Mouse (Mus musculus) thymus, adult 18-20 months (tissue): ENCODE data around the gene Cd209e.
A peak's percentile ranks its signal among the peaks of the same experiment; 100 is the strongest.
"Not testable (repeated sequence)": the region's sequence is repeated elsewhere in the genome, so short reads cannot be mapped to it uniquely, and the experiment has no call there.

ENCODE experiments used
- DNase-seq, 2 experiments: peaks; one replicate each; pipeline ENCODE4 v3.0.0; 2022; ENCODE audit warnings: mixed read lengths in 2 of 2

The Cd209e gene

DNA sequence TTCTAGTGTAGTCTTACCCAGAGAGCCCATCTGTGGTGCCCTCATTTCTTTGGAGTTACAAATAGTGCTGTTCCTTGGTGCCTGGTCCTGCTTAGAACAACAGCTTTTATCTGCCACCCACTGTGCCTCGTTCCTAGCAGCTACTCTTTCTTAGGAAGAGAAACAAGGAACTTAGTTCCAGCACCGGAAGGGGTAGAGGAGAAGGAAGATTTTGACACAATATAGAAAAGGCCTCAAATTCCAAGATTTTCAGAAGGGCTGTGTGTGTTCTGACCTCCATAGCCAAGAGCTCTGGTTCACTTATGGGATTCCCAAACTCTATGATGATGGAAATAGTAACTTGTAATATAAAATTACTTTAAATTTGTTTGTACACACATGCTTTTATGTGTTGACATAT, at the start of gene Cd209e:
Gene Cd209e (minus strand): TSS at position 101 of the 400 bp plus-strand sequence.
- no peak for DNase-seq

DNA sequence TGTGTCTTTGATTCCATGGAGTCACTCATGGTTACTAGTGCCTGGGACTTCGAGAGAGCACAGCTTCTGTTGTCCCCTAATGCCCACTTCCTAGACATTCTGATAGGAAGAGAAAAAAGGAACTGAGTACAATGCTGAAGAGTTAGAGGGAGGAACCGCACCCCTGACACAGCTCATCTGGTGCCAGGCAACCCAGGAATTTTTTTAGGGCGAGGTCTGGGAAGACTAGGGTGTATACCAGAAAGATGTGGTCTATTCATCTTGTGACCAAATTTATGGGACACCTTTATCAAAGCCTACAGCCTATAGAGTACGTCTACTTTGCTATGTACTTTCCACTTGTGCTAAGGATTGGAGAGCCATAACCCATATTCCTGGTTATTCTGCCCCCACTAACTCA, 24.3 kb upstream of the Cd209e start, which contains the start of gene Cd209d:
Gene Cd209d (minus strand): TSS at position 101 of the 400 bp plus-strand sequence.
- no peak for DNase-seq

DNA sequence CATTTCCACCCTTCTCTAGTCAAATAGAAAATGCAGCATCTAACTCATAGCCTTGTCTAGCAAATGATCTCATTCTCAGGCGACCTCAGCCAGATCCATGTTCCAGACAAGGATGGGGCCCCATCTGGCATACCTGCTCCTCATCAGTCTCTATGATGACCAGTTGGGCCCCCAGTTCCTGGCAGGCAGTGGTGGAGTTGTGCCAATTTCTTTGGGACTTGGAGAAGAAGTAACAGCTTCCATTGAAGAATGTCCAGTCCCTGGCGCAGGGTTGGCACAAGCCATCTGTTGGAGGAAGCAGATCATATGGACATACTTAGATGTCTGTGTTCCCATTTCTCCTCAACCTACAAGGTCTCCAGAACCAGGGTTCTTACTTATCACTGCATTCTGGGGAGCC, 22.0 kb upstream of the Cd209e start:
- no peak for DNase-seq

DNA sequence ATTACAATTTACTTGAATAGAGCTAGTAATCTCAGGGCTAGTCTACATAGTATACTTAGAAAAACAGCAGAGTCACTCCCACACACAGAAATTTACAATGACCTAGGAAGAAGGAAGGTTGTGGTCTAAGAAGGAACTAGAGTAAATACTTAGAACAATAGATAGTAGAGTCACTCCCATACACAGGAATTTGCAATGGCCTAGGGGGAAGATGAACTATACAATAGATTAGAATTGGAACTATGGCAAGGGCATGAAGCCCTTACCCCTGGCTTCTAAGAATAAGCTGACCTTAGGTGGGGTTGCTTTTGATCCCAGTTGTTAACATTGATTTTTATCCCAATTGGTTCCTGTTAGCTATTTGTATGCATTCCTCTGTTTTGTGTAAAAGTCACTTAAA, 8.6 kb upstream of the Cd209e start:
- DNase-seq = not testable (repeated sequence)

DNA sequence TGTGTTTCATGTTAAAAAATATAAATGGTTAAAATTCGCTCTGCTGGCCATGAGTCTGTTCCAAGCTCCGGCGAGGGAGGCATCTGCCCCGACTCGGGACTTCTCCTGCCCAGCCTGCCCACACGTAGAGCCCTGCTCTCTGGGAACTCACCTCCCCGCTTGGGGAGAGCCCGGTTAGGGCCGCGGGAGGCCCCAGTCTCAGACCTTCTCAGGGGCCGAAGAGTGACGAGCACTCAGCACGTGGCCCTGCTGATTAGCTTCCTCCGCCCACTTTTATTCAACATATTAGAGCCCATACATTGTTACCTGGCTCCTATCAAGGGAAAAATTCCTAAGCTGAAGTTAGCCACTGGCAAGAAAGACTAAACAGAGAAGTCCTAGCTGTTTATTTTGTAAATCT, 51.0 kb downstream of the Cd209e start:
- peak in 1 of 2 experiments; percentile 20 for DNase-seq
